Mouse (Mus musculus): ENCODE data around the gene Cdkn1b.

Gene Cdkn1b

GRCm38 (mm10) chr6:134903891-134904884 lies 16.0 kb upstream of the Cdkn1b start:
- DNase-seq (ENCODE audit: low spot score in 2 of 2): no peak

DNA sequence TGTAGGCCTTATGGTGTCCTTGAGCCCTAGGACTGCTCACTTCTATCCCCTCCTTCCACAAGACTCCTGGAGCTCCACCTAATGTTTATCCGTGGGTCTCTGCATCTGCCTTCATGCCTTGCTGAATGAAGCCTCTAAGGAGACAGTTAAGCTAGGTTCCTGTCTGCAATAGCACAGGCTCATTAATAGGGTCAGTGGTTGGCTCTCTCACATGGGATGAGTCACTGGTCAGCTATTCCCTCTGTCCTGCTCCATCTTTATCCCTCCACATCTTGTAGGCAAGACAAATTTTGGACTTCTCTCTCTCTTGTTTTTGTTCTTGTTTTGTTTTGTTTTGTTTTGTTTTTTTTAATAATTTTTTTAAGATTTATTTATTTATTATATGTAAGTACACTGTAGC lies 14.4 kb upstream of the Cdkn1b start:
- no peak for DNase-seq (ENCODE audit: low spot score in 2 of 2)

GRCm38 (mm10) chr6:134914523-134914922 lies 5.7 kb upstream of the Cdkn1b start:
- DNase-seq (ENCODE audit: low spot score in 2 of 2): no peak

- DNase-seq (ENCODE audit: low spot score in 2 of 2): no peak
Observed at GRCm38 (mm10) chr6:134916641-134917040, 3.6 kb upstream of the Cdkn1b start.

- no peak for DNase-seq (ENCODE audit: low spot score in 2 of 2)
Observed at GRCm38 (mm10) chr6:134917087-134917486, 3.1 kb upstream of the Cdkn1b start.

DNA sequence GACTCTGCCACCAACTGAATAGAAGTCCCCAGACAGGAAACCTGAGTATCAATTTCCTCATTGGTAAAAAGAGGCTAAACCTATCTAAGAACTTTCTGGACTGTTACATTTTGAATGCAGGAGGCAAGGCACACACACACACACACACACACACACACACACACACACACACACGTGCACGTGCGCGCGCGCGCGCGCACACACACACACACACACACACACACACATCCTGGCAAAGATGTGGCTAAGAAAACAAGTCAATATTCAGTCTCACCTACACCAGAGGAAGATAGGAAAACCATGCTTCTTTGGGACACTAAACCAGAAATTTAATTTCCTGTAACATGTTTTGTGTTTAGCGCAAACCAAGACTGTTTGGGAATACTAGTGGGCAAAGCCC lies 1.4 kb upstream of the Cdkn1b start:
- no peak for DNase-seq (ENCODE audit: low spot score in 2 of 2)

DNA sequence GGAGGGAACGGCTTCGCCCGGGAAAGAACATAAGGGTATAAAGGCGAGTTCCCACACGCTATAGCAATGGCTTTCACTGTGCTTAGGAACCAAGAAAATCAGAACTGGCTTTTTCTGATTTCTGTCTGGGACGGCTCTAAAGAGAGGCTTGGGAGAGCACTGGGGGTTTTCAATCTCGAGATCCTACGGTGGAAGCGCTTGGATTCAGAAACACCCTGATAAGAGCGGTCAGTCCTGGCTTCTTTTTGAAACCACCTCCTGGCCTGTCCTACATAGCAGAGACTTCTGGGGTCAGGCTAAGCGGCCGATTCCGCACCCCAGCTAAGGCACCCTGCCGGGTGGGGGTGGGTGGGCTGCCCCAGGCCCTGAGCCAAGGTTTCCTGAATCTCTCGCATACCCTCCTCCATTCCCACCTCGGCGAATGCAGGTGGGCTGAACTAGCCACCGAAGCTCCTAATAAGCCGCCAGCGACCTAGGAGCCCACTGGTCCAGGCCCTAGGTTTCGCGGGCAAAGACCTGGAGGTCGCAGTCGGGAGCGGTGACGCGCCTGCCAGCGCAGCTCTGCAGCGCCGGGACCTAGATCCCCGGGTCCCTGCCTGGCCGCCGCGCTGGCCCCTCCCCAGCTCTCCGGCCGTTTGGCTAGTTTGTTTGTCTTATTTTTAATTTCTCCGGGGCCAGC lies 551 bp upstream of the Cdkn1b start:
- DNase-seq (ENCODE audit: low spot score in 2 of 2): peak in 1 of 2 experiments; percentile 39

GRCm38 (mm10) chr6:134921014-134921694 lies 953 bp downstream of the Cdkn1b start:
- DNase-seq (ENCODE audit: low spot score in 2 of 2): peak in 1 of 2 experiments; percentile 47

- peak in 1 of 2 experiments; percentile 23 for DNase-seq (ENCODE audit: low spot score in 2 of 2)
Observed at GRCm38 (mm10) chr6:134921695-134922510, 1.7 kb downstream of the Cdkn1b start.

DNA sequence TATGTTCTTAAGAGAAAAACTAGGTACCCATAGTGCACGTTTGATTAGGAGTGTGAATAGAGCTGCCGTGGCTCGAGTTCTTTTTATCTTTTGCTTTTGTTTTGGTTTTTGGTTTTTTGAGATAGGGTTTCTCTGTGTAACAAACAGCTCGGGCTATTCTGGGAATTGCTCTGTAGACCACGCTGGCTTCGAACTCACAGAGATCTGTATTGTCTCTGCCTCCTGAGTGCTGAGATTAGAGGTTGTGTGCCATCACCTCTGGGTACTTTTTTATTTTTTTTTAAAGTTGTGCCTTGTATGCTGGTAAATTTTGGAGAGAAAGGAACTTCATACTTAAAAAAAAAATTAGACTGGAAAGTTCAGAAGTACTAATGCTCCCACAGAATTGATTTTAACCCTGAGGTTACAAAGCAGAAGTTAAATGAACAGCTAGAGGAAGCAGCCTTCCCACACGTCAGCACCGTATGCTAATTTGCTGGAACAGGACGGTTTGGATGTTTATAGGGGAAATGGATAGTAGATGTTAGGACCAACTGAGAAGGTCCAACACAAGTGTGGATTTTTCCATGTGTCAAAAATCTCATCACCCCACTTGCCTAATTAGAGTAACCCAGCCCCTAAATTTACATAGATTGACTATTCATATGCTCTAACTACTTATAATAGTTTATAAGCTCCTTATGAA lies 2.5 kb downstream of the Cdkn1b start:
- DNase-seq (ENCODE audit: low spot score in 2 of 2): no peak

- no peak for DNase-seq (ENCODE audit: low spot score in 2 of 2)
Observed at GRCm38 (mm10) chr6:134923670-134924069, 3.5 kb downstream of the Cdkn1b start.

- no peak for DNase-seq (ENCODE audit: low spot score in 2 of 2)
Observed at GRCm38 (mm10) chr6:134924262-134924661, 4.1 kb downstream of the Cdkn1b start.

DNA sequence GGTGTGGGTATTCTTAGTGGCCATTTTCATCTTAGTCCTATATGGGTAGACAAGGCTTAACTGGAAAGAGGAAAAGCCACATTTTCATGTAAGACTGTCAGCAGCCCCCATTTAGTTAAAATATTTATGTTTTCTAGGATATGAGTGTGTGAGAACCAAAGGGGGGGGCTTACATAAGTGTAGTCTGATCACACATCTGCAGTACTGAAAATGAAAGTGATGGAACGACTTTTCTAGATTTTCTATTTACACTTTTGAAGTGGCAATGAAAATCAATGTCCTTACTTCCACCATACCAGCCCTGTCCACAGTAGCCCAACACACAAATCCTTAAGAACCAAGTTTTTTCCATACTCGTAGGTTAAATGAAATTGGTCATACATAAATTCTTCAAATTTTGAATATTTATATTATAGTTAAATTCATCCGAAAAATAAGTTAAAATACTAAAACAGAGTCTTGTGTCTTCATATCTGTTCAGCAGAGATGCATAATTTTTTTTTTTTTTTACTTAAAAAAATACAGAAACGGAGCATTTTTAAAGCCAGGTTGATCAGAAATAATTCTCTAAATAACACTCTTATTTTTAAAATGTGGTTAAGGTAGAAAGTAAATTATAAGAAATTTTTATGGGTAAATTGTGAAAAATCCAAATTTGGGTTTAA lies 5.6 kb downstream of the Cdkn1b start:
- no peak for DNase-seq (ENCODE audit: low spot score in 2 of 2)

DNA sequence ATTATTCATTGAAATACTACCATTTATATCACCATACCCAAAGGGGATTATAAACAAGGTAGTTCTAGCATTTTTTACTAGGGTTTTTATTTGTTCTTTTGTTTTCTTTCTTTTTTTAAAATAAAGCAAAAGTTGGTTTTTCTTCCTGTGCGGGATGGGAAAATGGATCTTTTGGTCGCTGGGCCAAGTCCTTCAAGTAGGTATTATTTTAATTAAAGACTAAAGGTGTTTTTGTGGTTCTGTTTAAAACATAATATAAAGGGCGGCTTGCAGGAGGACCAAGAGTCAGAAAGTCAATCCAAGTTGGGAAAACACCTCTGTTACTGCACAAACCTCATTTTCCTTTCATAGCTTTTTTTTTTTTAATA lies 6.1 kb downstream of the Cdkn1b start:
- DNase-seq (ENCODE audit: low spot score in 2 of 2): no peak

DNA sequence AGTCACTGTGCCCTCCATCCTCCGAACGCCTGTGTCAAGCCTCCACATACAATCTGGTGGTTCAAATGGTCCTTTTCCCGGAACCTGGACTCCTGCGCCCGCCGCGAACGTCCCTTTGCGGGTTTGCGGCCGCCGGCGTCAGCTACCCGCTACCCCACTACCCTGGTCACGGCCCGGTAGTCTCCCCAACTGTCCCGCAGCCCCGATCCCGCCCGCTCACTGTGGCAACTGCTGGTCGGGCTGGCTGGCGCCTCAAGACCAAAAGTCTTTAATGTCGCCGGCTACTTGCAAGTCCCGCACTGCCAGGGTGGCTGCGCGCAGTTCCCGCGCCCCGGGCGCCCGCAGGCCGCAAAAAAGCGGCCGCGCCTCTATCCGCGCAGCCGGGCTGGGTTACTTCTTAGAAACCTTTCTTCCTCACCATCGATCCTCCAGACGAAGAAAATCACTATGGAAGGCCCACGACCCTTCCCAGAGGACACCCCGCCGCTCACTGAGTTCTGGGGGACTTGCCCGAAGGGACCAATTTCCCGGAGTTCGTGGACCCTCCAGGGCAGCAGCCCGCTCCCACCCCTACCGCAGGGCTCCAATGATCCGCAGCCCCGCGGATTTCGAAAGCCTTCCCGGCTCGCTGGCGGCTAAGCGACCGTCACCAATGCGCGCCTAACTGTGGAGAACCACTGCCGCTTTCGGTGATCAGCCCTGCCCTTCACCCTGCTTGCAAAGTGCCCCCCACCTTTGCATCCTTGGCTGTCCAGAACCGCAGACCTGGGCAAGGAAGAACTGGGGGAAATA lies 6.8 kb downstream of the Cdkn1b start:
- peak in 1 of 2 experiments; percentile 46 for DNase-seq (ENCODE audit: low spot score in 2 of 2)

DNA sequence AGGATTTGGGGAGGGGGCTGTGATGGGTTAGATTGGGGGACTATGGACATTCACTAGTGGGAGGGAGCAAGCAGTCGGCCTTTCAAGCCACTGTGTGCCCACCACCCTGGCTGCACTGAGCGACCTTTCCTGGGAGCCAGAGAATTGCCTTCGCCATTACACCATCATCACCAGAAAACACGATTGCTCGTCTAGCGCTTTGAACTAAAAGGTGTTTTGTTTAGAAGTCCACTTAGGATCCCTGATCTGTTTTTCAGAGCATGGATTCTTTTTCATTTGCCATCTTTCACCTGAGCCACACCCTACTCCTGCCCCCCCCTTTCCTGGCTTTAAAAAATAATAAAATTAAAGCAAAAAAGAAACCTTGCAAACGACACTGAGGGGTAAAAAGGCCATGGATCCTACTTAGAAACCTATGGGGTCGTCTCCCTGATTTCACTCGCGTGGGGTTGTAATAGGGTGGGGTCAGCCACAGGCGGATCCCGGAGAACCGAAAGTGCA lies 7.4 kb downstream of the Cdkn1b start:
- DNase-seq (ENCODE audit: low spot score in 2 of 2): no peak

DNA sequence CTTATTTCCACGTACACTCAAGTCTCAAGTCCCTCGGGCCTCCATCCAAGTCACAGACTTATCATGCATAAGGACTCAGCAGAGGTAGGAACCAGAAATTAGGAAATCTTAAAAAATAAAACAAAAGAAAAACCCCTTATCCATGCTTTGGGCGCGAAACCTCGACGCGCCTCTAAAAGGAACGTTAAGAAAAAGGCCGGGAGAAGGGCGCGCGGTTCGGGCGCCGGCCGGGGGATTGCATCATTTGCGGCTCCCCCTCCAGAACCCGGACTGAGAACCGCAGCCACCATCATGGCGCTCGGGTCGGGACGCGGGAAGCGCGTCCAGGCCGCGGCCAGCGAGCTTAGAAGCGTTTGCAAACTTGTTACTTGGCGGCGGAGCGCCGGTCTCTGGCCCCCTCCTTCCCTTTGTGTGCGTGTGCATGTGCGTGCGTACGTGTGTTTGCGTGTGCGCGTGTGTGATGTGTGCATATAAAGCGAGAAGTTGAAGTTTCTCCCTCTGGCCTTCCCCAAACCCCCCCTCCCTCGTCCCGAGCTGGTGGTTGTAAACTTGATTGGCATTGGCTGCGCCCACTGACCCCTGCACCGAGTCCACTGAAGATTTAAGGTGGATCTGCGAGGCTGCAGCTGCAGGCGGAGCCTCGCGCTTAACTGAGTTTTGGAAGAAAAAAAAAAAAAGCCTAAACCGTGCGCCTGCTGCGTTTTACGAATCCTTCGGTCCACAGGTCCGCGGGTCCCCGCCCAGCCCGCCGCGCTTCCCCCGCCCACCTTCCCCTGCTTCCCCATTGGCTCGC lies 8.1 kb downstream of the Cdkn1b start:
- peak; percentile 49 to 83 for DNase-seq (ENCODE audit: low spot score in 2 of 2)

DNA sequence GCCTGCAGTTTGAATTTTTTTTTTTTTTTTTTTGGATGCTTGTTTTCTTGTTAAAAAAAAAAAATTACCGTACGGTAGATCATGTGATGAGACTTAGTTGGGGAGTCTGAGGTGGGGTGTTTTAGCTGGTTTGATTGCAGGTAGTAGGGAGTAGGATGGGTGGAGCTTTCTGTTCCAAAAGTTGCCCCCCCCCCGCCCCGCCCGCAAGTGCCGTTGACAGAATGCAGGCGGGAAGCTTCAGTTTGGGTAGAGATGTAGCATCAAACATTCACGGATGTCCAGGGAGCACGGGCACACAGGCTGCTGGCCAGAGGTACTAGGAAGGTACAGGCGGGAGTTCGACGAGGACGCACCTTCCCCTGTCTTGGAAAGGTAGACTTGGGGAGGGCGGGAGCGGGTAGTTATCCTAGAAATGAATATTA lies 8.7 kb downstream of the Cdkn1b start:
- peak in 1 of 2 experiments; percentile 36 for DNase-seq (ENCODE audit: low spot score in 2 of 2)
